Mouse (Mus musculus): ENCODE measurements at regions not wholly inside any gene's neighbourhood (a gene's known extent, or its start where the extent isn't known, plus 50 kb on each side); places are given as distances from the start of the nearest gene placed in this dataset.

DNA sequence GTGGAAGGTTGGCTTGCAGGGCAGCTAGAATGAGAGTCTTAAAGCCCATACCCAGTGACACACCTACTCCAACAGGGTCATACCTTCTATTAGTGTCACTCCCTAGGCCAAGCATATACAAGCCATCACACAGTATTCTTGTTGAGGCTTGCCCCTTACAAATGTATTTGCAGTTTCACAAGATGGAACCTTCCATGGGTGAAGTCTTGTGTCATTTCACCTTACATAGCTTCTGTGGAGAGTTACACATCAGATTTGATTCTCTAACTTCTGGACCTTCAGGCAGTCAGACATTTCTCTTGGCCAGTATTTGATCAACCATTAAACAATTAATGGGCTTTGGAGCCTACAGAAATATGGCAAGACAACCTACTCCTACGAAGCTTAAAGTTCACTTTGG lies 210.6 kb upstream of the Tbl1xr1 start:
- no peak for TF ChIP-seq SIN3A (IDR thresholded peaks at IDR 0.05; ENCODE audit: low read length)
- TF ChIP-seq EP300 (IDR thresholded peaks at IDR 0.05; ENCODE audit: low read depth in 1 of 2, low read length in 2 of 2) = no peak
- no peak for TF ChIP-seq GATA1 (IDR thresholded peaks at IDR 0.05; ENCODE audit: low read depth, low read length)
- no peak for TF ChIP-seq POLR2A (IDR thresholded peaks at IDR 0.05; ENCODE audit: control insufficient read depth in 1 of 2, insufficient read depth in 1 of 2, low read depth in 1 of 2, low read length in 2 of 2, poor library complexity in 1 of 2)
- no peak for TF ChIP-seq HCFC1 (IDR thresholded peaks at IDR 0.05; ENCODE audit: low read depth, low read length)
- no peak for TF ChIP-seq CTCF (IDR thresholded peaks at IDR 0.05 in 2 of 3, conservative IDR thresholded peaks at IDR 0.05 in 1 of 3; ENCODE audit: control insufficient read depth in 1 of 3, insufficient read depth in 1 of 3, low read depth in 2 of 3, low read length in 3 of 3, poor library complexity in 1 of 3, severe bottlenecking in 1 of 3)
- no peak for TF ChIP-seq USF1 (IDR thresholded peaks at IDR 0.05; ENCODE audit: low read depth, low read length)
- TF ChIP-seq NELFE (IDR thresholded peaks at IDR 0.05; ENCODE audit: low read depth, low read length) = no peak
- no peak for TF ChIP-seq ZKSCAN1 (IDR thresholded peaks at IDR 0.05; ENCODE audit: low read depth, low read length)
- TF ChIP-seq MXI1 (IDR thresholded peaks at IDR 0.05; ENCODE audit: low read depth, low read length) = no peak
- TF ChIP-seq KAT2A (conservative IDR thresholded peaks at IDR 0.05; ENCODE audit: low read depth, low read length) = no peak

Measured in MEL (cell line).